ENCODE assay signal across 8 mouse cellular contexts in the genomic region with DNA sequence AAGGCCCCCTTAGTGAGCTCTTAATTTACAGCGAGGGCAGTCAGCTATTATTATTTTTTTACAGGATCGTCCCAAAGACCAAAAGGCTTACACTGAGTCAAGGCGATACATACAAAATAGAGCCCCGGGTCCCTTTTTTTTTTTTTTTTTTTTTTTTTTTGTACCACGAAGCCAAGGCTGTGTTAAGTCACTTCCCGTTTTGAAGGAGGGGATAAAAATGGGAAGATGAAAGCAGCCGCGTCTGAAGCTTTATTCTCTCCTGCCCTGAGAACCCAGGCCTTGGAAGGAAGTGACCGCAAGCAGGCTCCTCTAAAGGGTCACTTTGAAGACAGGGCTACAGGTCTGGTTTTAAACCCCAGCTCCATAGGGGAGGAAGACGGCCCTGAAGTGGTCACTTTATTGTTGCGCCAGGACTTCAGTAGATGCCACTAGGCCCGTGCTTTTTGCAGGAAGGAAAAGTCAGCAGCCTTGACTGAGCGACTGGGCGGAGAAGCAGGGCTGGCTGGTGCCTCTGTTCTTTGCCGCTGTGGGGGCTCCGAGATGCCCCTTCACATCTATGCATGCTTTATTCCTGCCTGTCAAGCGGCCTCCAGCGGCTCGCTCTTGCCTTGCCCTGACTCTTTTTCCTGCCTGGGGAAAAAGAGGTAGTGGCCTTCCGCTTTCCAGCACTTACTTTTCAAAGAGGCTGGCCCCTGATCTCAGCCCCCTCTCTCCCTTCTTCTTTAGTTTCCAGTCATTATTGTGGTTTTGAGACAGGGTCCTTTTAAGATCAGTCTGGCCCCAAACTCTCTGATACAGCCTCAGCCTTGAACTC. TPM values are rescaled to one million over a fixed set of nuclear protein-coding genes. Genes with fewer than 3 reads are reported as not detected.
DNase-seq lines count a peak whose midpoint lies in the region; ATAC-seq and TF ChIP-seq lines count a peak whose summit lies in the region.

No protein-coding gene starts in this region.

- peak; percentile 28 for DNase-seq in embryo, embryonic 10.5 days (ENCODE audit: low spot score)
- no peak for DNase-seq in embryo, embryonic 10 days (ENCODE audit: low spot score)
- DNase-seq in lung, postnatal 0 days (ENCODE audit: low spot score): no peak
- DNase-seq in lung, adult 18-20 months: no peak
- no peak for DNase-seq in lung, postnatal 14 days

- no peak overlapping the region for H3K4me3 ChIP-seq in lung, postnatal 0 days (ENCODE audit: low read depth, low read length)
- no peak overlapping the region for H3K4me3 ChIP-seq in intestine, postnatal 0 days (ENCODE audit: low read depth, low read length)
- no peak overlapping the region for H3K4me3 ChIP-seq in neural tube, embryonic 13.5 days

- peak overlapping the region; percentile 34 for H3K4me2 ChIP-seq in lung, postnatal 0 days (replicated peaks; ENCODE audit: low read depth, low read length)
- H3K4me2 ChIP-seq in intestine, postnatal 0 days (replicated peaks; ENCODE audit: low read depth): peak overlapping the region; percentile 32; the same call in 1 of the 2 replicates
- H3K4me2 ChIP-seq in neural tube, embryonic 13.5 days: peak overlapping the region; percentile 20; the same call in 1 of the 2 replicates

- no peaks in the 10 kb centered on the region for H3K4me1 ChIP-seq in lung, postnatal 0 days (ENCODE audit: insufficient read depth, low read depth, low read length)
- H3K4me1 ChIP-seq in intestine, postnatal 0 days (replicated peaks; ENCODE audit: control insufficient read depth, insufficient read depth, low read length): no peaks in the 10 kb centered on the region
- 0 out of 2 replicates have a peak, but pooled peaks cover 4% of the 10 kb centered on the region for H3K4me1 ChIP-seq in neural tube, embryonic 13.5 days (replicated peaks)

- TF ChIP-seq CTCF in lung, postnatal 0 days (IDR thresholded peaks at IDR 0.05): no peak
- TF ChIP-seq CTCF in intestine, postnatal 0 days (IDR thresholded peaks at IDR 0.05; ENCODE audit: low read depth): no peak

- no peaks in the 10 kb centered on the region for H3K9me3 ChIP-seq in lung, postnatal 0 days (ENCODE audit: low read length)
- H3K9me3 ChIP-seq in intestine, postnatal 0 days (ENCODE audit: control insufficient read depth): no peaks in the 10 kb centered on the region
- H3K9me3 ChIP-seq in neural tube, embryonic 13.5 days: no peaks in the 10 kb centered on the region

- no peak overlapping the region for H3K9ac ChIP-seq in lung, postnatal 0 days (replicated peaks; ENCODE audit: low read depth)
- no peak overlapping the region for H3K9ac ChIP-seq in intestine, postnatal 0 days (ENCODE audit: low read depth, low read length)
- peak overlapping the region; percentile 34 for H3K9ac ChIP-seq in neural tube, embryonic 13.5 days

- H3K27ac ChIP-seq in lung, postnatal 0 days (ENCODE audit: low read length): no peak overlapping the region
- H3K27ac ChIP-seq in intestine, postnatal 0 days (ENCODE audit: low read depth, low read length): no peak overlapping the region
- no peak overlapping the region for H3K27ac ChIP-seq in neural tube, embryonic 13.5 days (replicated peaks)

- TF ChIP-seq EP300 in lung, postnatal 0 days (IDR thresholded peaks at IDR 0.05): no peak

- WGBS in lung, postnatal 0 days: 25% methylated on average over 20 of the region's 20 CpGs
- 40% methylated on average over 20 of the region's 20 CpGs for WGBS in intestine, postnatal 0 days
- 15% methylated on average over 20 of the region's 20 CpGs for WGBS in neural tube, embryonic 13.5 days

- no peaks in the 10 kb centered on the region for H3K36me3 ChIP-seq in lung, postnatal 0 days (ENCODE audit: insufficient read depth, low read length)
- H3K36me3 ChIP-seq in intestine, postnatal 0 days (ENCODE audit: control insufficient read depth, insufficient read depth): no peaks in the 10 kb centered on the region
- no peaks in the 10 kb centered on the region for H3K36me3 ChIP-seq in neural tube, embryonic 13.5 days

- ATAC-seq in lung, postnatal 0 days: no peak
- ATAC-seq in intestine, postnatal 0 days: no peak
- ATAC-seq in neural tube, embryonic 13.5 days (ENCODE audit: low read depth): no peak
- ATAC-seq in inflammation-experienced regulatory T-cells, adult 6 months: no peak

- H3K27me3 ChIP-seq in lung, postnatal 0 days (replicated peaks; ENCODE audit: insufficient read depth, low read length): no peaks in the 10 kb centered on the region
- H3K27me3 ChIP-seq in intestine, postnatal 0 days (replicated peaks; ENCODE audit: control insufficient read depth, insufficient read depth, low read length): no peaks in the 10 kb centered on the region
- 0 out of 2 replicates have a peak, but pooled peaks cover 4% of the 10 kb centered on the region for H3K27me3 ChIP-seq in neural tube, embryonic 13.5 days

RNA-seq across cellular contexts. Expression of a gene that starts 17.6 kb away (rescaled TPM):
- 0.24 and 0.69 TPM in 2 replicates for polyA plus RNA-seq in lung, postnatal 0 days (2015; fragmentation: Nextera tagmentation; extraction: Ambion mirVana)
- 2.1 and 3.0 TPM in 2 replicates for polyA plus RNA-seq in intestine, postnatal 0 days (2015; fragmentation: Nextera tagmentation; extraction: Ambion mirVana)
- 1.2 and 1.9 TPM in 2 replicates for polyA plus RNA-seq in neural tube, embryonic 13.5 days (2015; fragmentation: Nextera tagmentation; extraction: Ambion mirVana)
- not detected for polyA plus RNA-seq in inflammation-experienced regulatory T-cells, adult 6 months (2017; shearing (Covaris generic))

RNA-seq across cellular contexts. Expression of a gene that starts 45.0 kb away (rescaled TPM):
- 29.6 and 33.0 TPM in 2 replicates for polyA plus RNA-seq in lung, postnatal 0 days (2015; fragmentation: Nextera tagmentation; extraction: Ambion mirVana)
- 21.0 and 21.4 TPM in 2 replicates for polyA plus RNA-seq in intestine, postnatal 0 days (2015; fragmentation: Nextera tagmentation; extraction: Ambion mirVana)
- polyA plus RNA-seq in neural tube, embryonic 13.5 days (2015; fragmentation: Nextera tagmentation; extraction: Ambion mirVana): 69.4 and 73.3 TPM in 2 replicates
- 10 to 100 TPM; 44.7 to 78.2 (median 51.4) TPM for polyA plus RNA-seq in inflammation-experienced regulatory T-cells, adult 6 months (2017; shearing (Covaris generic))
